Mouse (Mus musculus): ENCODE data around the gene Taok1. TPM values are rescaled to one million over a fixed set of nuclear protein-coding genes. Genes with fewer than 3 reads are reported as not detected.

The Taok1 gene
- polyA plus RNA-seq, 1 experiment from 2014 or later: 27.7 TPM

DNA sequence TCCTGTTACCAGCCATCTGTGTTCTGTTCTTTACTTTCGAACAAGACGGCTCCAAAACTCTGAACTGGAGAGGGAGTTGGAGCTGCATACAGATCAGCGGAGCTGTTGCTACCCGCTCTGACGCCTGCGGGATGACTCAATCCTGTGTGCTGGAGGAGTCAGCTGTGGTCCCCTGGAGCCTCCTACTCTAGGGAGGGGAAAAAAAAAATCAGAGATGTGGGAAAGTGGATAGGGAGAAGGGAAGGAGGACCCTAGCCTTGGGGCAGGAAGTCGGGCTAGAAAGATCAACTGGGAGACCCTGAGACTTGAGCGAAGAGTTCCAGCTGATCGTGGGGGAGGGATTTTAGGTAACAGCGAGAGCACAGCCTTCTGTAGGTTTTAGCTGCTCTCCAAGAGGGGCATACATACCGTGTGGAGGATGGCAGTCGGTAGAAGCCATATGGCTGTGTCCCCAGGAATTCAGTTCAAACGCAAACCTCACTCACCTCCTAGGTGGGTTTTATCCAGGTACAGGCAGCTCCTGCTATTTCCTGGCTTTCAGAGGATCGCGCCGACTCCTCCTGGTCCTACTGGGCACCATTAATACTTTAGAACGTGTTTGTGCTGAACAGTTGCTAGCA, 16.9 kb upstream of the Taok1 start:
- Histone ChIP-seq H3K4me1 (peaks cover 31% of the 10 kb centered on the region), H3K27me3 (no peaks in the 10 kb centered on the region), H3K9me3 (no peaks in the 10 kb centered on the region), H3K27ac (peak overlapping the region; percentile 83), H3K4me3 (replicated peaks) (peak overlapping the region; percentile 40), H3K4me2 (peak overlapping the region; percentile 84), H3K36me3 (replicated peaks) (no peaks in the 10 kb centered on the region), H3K9ac (peak overlapping the region; percentile 50)
- ATAC-seq (ENCODE audit: low FRiP score): peak; percentile 63
- WGBS: under 1% methylated on average over 17 of the region's 17 CpGs

DNA sequence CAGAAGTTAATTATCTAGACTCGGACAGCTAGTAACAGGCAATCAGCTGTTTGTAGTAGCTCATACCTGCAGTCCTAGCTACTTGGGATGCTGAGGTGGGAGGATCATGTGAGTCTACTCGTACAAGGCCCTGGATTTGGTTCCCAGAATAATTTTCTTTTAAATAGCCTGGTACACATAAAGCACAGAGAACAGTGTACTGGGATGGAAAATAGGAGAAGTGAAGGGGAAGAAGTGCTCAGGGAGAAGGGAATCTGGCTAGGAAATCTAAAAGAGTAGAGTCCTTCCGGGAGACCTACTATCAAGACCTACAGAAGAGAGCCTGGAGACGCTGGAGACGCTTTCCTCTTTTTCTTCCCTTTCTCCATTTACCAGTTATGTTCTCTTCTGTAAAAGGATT, 16.4 kb upstream of the Taok1 start:
- H3K27ac ChIP-seq: peak overlapping the region; percentile 83
- peak overlapping the region; percentile 84 for H3K4me2 ChIP-seq
- H3K36me3 ChIP-seq (replicated peaks): no peaks in the 10 kb centered on the region
- H3K9me3 ChIP-seq: no peaks in the 10 kb centered on the region
- H3K4me3 ChIP-seq (replicated peaks): peak overlapping the region; percentile 40
- peaks cover 31% of the 10 kb centered on the region for H3K4me1 ChIP-seq
- WGBS: 23% methylated on average over 5 of the region's 5 CpGs
- peak overlapping the region; percentile 50 for H3K9ac ChIP-seq
- no peak for ATAC-seq (ENCODE audit: low FRiP score)
- no peaks in the 10 kb centered on the region for H3K27me3 ChIP-seq

DNA sequence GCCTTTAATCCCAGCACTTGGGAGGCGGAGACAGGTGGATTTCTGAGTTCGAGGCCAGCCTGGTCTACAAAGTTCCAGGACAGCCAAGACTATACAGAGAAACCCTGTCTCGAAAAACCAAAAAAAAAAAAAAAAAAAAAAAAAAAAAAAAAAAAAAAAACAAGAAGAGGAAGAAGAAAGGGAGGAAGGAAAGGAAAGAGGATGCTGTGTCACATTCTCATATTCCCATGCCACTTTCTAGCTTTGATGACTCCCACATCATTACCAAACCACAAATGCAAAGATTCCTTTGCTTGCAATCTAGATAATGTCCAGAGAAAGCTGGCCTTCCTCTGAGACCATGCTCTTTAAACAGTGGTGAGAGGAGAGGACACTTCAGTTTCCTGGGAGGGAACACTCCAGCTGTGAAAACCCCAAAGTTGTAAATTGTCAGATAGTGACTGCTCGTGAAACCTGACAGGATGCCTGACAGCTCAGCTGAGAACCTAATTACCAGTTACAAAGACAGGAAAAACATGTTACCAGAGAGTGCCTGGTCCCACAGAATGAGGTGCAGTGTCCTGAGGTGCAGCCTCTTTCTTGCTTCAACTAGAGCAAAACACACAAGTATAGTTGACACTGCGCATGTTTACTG, 14.4 kb upstream of the Taok1 start:
- 74% methylated on average over 5 of the region's 5 CpGs for WGBS
- H3K4me1 ChIP-seq: peaks cover 31% of the 10 kb centered on the region
- no peak overlapping the region for H3K27ac ChIP-seq
- no peaks in the 10 kb centered on the region for H3K9me3 ChIP-seq
- H3K4me3 ChIP-seq (replicated peaks): no peak overlapping the region
- H3K36me3 ChIP-seq (replicated peaks): no peaks in the 10 kb centered on the region
- H3K9ac ChIP-seq: no peak overlapping the region
- ATAC-seq (ENCODE audit: low FRiP score): no peak
- no peaks in the 10 kb centered on the region for H3K27me3 ChIP-seq
- no peak overlapping the region for H3K4me2 ChIP-seq

- Histone ChIP-seq H3K27me3 (no peaks in the 10 kb centered on the region), H3K4me3 (replicated peaks) (no peak overlapping the region), H3K36me3 (replicated peaks) (no peaks in the 10 kb centered on the region), H3K9me3 (no peaks in the 10 kb centered on the region), H3K4me2 (no peak overlapping the region), H3K9ac (no peak overlapping the region), H3K27ac (no peak overlapping the region), H3K4me1 (no peaks in the 10 kb centered on the region)
- no peak for ATAC-seq (ENCODE audit: low FRiP score)
- WGBS: 82% methylated on average over 5 of the region's 5 CpGs
These were observed 7.5 kb upstream of the Taok1 start for GRCm38 (mm10) chr11:77615084-77615624.

- WGBS: 0% methylated on average over 23 of the region's 48 CpGs
- peak overlapping the region; percentile 93 for H3K4me3 ChIP-seq (replicated peaks)
- peak overlapping the region; percentile 98 for H3K27ac ChIP-seq
- no peaks in the 10 kb centered on the region for H3K27me3 ChIP-seq
- peak overlapping the region; percentile 99 for H3K9ac ChIP-seq
- peaks cover 4% of the 10 kb centered on the region; the same call in 1 of the 2 replicates for H3K36me3 ChIP-seq (replicated peaks)
- H3K4me1 ChIP-seq: peaks cover 19% of the 10 kb centered on the region
- peak; percentile 69 for ATAC-seq (ENCODE audit: low FRiP score)
- no peaks in the 10 kb centered on the region for H3K9me3 ChIP-seq
- peak overlapping the region; percentile 75 for H3K4me2 ChIP-seq
These were observed 629 bp downstream of the Taok1 start for GRCm38 (mm10) chr11:77606835-77607537.

- Histone ChIP-seq H3K36me3 (replicated peaks) (peaks cover 4% of the 10 kb centered on the region; the same call in 1 of the 2 replicates), H3K9me3 (no peaks in the 10 kb centered on the region), H3K4me2 (peak overlapping the region; percentile 75), H3K9ac (peak overlapping the region; percentile 99), H3K27ac (peak overlapping the region; percentile 98; the same call in 1 of the 2 replicates), H3K4me3 (replicated peaks) (peak overlapping the region; percentile 93), H3K27me3 (no peaks in the 10 kb centered on the region), H3K4me1 (peaks cover 19% of the 10 kb centered on the region)
- WGBS: 7% methylated on average over 6 of the region's 6 CpGs
- ATAC-seq (ENCODE audit: low FRiP score): no peak
These were observed 1.2 kb downstream of the Taok1 start for GRCm38 (mm10) chr11:77606469-77606834.

DNA sequence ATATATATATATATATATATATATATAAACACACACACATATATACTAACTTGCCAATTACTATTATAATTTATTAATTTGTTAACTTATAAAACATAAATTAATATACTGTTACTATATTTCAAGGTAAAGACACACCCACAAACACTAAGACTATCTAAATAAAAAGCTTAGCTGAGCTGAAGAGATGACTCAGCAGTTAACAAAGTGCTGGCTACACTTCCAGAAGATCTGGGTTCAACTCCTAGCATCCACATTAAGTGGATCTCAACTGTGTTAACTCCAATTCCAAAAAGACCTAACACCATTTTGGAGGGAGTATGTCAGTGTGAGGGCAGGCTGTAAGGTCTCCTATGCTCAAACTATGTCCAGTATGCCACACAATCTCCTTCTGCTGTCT, 10.3 kb downstream of the Taok1 start:
- Histone ChIP-seq H3K4me2 (no peak overlapping the region), H3K36me3 (replicated peaks) (peaks cover 6% of the 10 kb centered on the region), H3K27me3 (no peaks in the 10 kb centered on the region), H3K27ac (no peak overlapping the region), H3K9ac (no peak overlapping the region), H3K4me3 (replicated peaks) (no peak overlapping the region), H3K9me3 (no peaks in the 10 kb centered on the region), H3K4me1 (no peaks in the 10 kb centered on the region)
- no peak for ATAC-seq (ENCODE audit: low FRiP score)

GRCm38 (mm10) chr11:77591388-77591787, 16.2 kb downstream of the Taok1 start:
- 94% methylated on average over 2 of the region's 2 CpGs for WGBS
- no peak overlapping the region for H3K9ac ChIP-seq
- no peaks in the 10 kb centered on the region for H3K9me3 ChIP-seq
- no peaks in the 10 kb centered on the region for H3K4me1 ChIP-seq
- no peak for ATAC-seq (ENCODE audit: low FRiP score)
- peaks cover 5% of the 10 kb centered on the region for H3K36me3 ChIP-seq (replicated peaks)
- no peaks in the 10 kb centered on the region for H3K27me3 ChIP-seq
- no peak overlapping the region for H3K4me3 ChIP-seq (replicated peaks)
- no peak overlapping the region for H3K4me2 ChIP-seq
- H3K27ac ChIP-seq: no peak overlapping the region

- H3K27me3 ChIP-seq: no peaks in the 10 kb centered on the region
- no peaks in the 10 kb centered on the region for H3K9me3 ChIP-seq
- H3K27ac ChIP-seq: no peak overlapping the region
- H3K4me3 ChIP-seq (replicated peaks): no peak overlapping the region
- WGBS: 100% methylated on average over 2 of the region's 2 CpGs
- ATAC-seq (ENCODE audit: low FRiP score): no peak
- no peaks in the 10 kb centered on the region for H3K4me1 ChIP-seq
- H3K9ac ChIP-seq: no peak overlapping the region
- no peak overlapping the region for H3K4me2 ChIP-seq
- peaks cover 4% of the 10 kb centered on the region for H3K36me3 ChIP-seq (replicated peaks)
These were observed 16.8 kb downstream of the Taok1 start for GRCm38 (mm10) chr11:77590801-77591200.

DNA sequence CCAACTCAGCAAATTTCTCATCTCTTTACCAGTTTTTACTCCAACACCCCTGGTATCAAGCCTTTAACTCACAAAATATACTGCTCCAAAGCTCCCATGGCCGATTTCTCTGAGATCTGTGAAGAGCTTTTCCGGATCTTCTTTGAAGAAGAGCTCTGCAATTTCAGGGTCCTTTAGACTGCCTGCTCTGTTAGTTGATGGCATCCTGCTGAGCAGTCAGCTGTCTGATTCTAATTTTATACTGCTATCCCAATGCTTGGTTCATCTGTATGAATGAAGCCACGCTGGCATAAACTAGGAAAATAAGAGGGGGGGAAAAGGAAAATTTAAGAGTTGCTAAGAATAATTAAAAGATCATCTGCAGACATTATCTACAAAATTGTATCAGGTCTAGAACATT, 22.4 kb downstream of the Taok1 start:
- no peaks in the 10 kb centered on the region for H3K9me3 ChIP-seq
- H3K4me1 ChIP-seq: no peaks in the 10 kb centered on the region
- H3K4me3 ChIP-seq (replicated peaks): no peak overlapping the region
- no peak overlapping the region for H3K4me2 ChIP-seq
- H3K27me3 ChIP-seq: no peaks in the 10 kb centered on the region
- WGBS: 79% methylated on average over 3 of the region's 3 CpGs
- H3K27ac ChIP-seq: no peak overlapping the region
- ATAC-seq (ENCODE audit: low FRiP score): no peak
- peaks cover 36% of the 10 kb centered on the region for H3K36me3 ChIP-seq (replicated peaks)
- H3K9ac ChIP-seq: no peak overlapping the region

DNA sequence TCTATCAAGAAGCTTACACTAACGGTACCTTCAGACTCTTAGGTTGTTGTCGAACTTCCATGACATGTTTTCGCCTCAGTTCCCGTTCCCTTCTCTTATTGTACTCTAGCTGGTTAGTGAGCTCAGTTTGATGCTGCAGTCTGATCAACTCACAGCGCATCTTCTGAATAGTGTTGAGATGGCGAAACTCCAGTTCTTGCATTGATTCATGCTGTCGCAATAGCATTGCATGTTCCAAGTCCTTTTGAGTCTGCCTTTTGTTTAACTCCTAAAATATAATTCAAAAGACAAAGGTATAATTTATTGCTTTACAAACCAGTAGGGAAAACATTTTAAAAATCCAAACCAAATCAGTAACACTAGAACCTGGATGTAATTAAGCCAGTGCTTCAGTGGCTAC, 62.4 kb downstream of the Taok1 start:
- peaks cover 84% of the 10 kb centered on the region for H3K36me3 ChIP-seq (replicated peaks)
- H3K4me3 ChIP-seq (replicated peaks): no peak overlapping the region
- H3K4me2 ChIP-seq: no peak overlapping the region
- WGBS: 94% methylated on average over 7 of the region's 7 CpGs
- H3K27ac ChIP-seq: no peak overlapping the region
- no peak for ATAC-seq (ENCODE audit: low FRiP score)
- H3K4me1 ChIP-seq: no peaks in the 10 kb centered on the region
- H3K9ac ChIP-seq: no peak overlapping the region
- no peaks in the 10 kb centered on the region for H3K27me3 ChIP-seq
- no peaks in the 10 kb centered on the region for H3K9me3 ChIP-seq

- Histone ChIP-seq H3K36me3 (replicated peaks) (peaks cover 18% of the 10 kb centered on the region), H3K4me3 (replicated peaks) (no peak overlapping the region), H3K27me3 (no peaks in the 10 kb centered on the region), H3K9me3 (no peaks in the 10 kb centered on the region), H3K4me2 (no peak overlapping the region), H3K27ac (no peak overlapping the region), H3K9ac (no peak overlapping the region), H3K4me1 (no peaks in the 10 kb centered on the region)
- no peak for ATAC-seq (ENCODE audit: low FRiP score)
- 89% methylated on average over 4 of the region's 4 CpGs for WGBS
These were observed 75.3 kb downstream of the Taok1 start for GRCm38 (mm10) chr11:77532202-77532846.

Data from forebrain, embryonic 12.5 days (tissue).